Mouse (Mus musculus): ENCODE measurements around the gene Nr1d2.
"Not testable (repeated sequence)": the region's sequence is repeated elsewhere in the genome, so short reads cannot be mapped to it uniquely, and the experiment has no call there.

The Nr1d2 gene

DNA sequence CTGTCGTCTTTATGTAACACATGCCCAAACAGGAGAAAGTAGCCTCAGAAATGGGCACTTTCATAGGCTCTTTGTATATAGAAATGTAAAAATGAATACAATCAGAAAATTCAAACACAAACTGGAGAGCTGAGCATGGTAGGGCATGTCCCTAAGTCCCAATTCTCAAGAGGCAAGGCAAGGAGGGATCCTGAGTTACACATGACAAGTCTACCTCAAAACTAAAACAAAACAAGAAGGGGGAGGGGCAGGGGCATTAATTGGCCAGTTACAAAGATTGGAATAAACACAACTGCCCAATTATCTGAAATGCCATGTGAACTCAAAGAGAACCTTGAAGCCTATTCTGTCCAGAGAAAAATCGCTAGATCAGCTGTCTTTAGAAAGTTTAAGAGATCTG lies 5.9 kb downstream of the Nr1d2 start:
- no peak for DNase-seq (ENCODE audit: low spot score in 2 of 2)

DNA sequence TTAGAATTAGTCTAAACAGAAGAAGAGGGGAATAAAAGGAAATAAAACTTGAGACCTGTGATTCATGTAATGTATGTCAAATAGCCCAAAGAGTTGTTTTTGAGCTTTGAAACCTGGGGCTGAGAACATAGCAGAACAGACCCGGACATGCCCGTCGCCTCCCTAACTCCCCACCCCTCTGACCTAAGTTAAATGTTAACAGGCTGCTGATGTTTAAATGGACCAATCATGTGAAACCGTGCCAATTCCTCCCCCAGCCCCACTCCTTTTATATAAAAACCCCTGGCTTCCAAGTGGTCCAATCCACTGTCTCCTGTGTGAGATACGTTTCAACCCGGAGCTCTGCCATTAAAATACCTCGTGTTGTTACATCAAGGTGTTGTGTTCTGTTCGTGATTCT lies 7.1 kb downstream of the Nr1d2 start:
- DNase-seq (ENCODE audit: low spot score in 2 of 2), result not testable (repeated sequence)

DNA sequence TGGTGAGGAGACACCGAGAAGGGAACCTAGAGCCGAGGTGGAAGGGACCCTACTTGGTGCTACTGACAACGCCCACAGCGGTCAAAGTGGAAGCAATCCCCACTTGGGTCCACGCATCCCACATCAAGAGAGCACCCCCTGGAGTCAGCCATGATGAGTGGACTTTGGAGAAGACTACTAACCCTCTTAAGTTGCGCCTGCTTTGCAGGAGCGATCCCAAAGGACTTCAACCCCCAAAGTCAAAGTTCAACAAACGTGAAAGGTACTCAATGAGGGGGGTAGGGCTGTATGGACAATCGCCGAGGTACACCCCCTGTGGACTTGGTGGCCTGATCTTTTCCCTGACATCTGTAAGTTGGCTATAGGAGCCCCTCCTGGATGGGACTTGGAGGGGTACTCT lies 9.2 kb downstream of the Nr1d2 start:
- not testable (repeated sequence) for DNase-seq (ENCODE audit: low spot score in 2 of 2)

DNA sequence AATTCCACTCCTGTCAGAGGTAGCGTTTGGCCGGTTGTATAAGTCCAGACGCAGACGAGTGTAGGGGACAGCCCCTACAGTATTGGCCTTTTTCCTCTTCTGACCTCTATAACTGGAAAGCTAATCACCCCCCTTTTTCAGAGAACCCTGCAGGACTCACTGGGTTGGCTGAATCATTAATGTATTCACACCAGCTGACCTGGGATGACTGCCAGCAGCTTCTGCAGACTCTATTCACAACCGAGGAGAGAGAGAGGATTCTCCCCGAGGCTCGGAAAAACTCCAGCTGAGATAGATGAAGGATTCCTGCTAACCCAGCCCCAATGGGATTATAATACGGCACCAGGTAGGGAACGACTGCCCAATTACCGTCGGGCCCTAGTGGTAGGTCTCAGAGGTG lies 12.7 kb downstream of the Nr1d2 start:
- DNase-seq (ENCODE audit: low spot score in 2 of 2), result not testable (repeated sequence)

DNA sequence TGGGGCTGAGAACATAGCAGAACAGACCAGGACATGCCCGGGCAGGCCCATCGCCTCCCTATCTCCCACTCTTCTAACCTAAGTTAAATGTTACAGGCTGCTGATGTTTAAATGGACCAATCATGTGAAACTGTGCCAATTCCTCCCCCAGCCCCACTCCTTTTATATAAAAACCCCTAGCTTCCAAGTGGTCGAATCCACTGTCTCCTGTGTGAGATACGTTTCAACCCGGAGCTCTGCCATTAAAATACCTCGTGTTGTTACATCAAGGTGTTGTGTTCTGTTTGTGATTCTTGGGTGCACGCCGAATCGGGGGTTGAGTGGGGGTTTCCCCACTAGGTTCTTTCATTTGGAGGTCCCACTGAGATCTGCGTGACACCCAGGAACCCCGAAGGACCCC lies 13.5 kb downstream of the Nr1d2 start:
- not testable (repeated sequence) for DNase-seq (ENCODE audit: low spot score in 2 of 2)

DNA sequence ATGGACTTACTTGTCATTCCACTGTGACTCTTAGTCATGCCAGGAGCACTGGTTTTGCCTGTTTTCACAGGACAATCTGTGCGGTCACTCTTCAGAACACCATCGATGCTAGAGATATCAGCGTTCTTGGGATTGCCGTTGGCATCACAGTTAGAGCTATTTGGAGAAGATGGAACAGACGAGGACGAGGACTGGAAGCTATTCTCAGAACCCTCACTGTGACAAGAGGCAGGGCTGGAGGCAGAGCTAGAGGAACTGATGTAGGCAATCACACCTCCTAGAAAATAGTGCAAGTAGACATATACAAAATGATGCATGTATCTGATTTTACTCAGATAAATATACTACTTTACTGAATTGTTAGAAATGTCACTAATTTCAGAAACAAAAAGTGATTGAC lies 16.9 kb downstream of the Nr1d2 start:
- no peak for DNase-seq (ENCODE audit: low spot score in 2 of 2)

DNA sequence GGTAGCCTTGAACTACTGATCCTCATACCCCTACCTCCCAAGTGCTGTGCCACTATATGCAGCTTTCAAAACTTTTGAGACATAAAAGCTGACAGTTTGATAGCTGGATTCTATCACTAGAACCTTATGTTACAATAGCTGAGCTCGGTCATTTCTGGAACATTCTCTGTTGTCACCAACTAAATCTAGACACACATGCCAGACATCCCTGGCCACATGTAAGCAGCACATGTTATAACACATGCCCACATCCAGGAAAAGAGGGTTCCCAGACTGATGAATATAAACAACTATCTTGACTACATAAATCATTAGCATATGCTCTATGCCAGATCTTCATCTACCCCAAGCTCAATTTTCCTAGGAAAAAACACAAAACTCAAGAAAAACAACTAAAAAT lies 21.8 kb downstream of the Nr1d2 start:
- DNase-seq (ENCODE audit: low spot score in 2 of 2), result no peak

DNA sequence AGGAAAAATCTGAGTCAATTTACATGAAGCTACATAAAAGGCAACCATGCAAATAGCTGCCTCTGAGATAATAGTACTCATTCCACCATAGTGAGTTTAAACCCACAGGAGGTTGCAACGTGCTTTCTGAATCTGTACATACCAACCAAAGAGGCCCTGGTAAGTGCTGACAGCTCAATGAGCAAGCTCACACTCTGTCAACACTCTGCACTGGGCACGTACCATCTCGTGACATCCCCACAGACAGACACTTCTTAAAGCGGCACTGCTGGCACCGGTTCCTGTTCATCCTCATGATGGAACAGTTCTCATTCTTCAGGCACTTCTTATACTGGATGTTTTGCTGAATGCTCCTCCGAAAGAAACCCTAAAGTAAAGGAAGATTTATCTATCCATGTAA lies 22.5 kb downstream of the Nr1d2 start:
- no peak for DNase-seq (ENCODE audit: low spot score in 2 of 2)

DNA sequence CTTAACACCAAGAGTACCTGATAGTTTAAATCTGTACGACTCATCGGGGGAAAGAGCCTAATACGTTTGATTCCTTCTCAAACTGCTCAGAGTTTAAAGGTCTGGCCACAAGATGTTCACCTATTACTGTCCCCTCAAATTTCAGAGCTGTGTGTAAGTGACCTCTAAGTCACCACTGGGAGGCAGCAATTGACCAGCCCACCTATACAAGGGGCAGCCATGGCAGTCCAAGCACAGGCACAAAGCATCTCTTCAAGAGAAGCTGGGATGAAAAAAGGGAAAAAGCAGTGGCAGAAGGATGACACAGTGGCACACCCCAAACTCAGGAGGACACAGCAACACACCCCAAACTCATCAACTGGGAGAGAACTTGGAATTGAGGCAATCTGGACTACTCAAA lies 28.1 kb downstream of the Nr1d2 start:
- no peak for DNase-seq (ENCODE audit: low spot score in 2 of 2)

DNA sequence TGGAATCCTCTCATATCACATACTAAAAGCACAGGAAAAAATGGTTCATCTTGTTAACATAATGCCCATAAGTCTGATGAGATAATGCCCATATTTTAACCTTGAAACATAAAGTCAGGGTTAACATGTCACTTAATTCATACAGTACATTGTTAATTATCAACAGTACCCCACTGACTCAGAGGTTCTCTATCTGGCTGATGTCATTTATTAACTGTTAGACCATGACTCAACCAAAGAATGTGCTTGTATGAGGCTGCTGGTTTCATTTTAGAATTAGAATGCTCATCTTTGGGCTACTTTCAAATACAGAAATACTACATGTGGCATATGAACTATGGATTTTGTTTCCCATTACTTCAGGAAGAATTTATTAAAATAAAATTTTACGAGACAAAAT lies 34.6 kb downstream of the Nr1d2 start:
- DNase-seq (ENCODE audit: low spot score in 2 of 2), result not testable (repeated sequence)

DNA sequence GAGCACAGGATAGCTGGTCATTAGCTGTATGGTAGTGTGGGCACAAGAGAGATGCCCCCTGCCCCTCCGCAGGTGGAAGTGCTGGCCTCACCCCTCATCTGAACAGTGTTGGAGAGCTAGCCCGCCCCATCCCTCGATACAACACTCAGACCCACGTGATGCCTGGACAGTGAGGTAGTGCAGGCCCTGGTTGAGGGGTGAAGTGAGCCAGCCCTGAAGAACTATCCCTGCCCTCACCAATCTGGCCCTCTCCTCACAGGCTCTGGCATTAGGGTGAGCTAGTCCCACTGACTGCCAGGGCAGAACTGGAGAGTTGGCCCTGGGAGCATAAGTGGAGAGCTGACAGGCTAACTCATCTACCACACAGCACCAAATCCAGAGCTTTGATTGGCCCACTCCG lies 37.5 kb downstream of the Nr1d2 start:
- DNase-seq (ENCODE audit: low spot score in 2 of 2), result no peak

DNA sequence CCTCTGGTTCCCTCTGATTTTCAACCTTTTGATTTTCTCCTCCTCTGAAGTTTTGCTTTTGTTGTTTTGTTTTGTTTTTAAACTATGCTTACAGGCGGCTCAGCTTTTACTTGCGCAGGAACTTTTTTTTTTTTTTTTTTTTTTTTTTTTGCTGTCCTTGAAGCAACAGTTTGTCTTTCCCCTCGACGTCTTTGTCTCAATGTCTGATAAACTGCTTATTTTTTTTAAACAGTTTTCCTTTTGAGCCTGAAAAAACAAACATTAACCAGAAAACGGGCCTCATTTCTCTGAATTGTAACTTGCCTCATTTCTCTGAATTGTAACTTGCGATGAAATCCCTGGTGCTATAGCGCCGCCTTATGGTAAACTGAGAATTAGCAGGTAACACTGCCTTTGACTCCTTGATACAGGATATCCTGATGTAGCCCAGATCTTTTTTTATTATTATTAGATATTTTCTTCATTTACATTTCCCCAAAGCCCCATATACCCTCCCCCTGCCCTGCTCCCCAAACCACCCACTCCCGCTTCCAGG lies 52.0 kb downstream of the Nr1d2 start:
- peak in 1 of 2 experiments; percentile 29 for DNase-seq (ENCODE audit: low spot score in 2 of 2)

DNA sequence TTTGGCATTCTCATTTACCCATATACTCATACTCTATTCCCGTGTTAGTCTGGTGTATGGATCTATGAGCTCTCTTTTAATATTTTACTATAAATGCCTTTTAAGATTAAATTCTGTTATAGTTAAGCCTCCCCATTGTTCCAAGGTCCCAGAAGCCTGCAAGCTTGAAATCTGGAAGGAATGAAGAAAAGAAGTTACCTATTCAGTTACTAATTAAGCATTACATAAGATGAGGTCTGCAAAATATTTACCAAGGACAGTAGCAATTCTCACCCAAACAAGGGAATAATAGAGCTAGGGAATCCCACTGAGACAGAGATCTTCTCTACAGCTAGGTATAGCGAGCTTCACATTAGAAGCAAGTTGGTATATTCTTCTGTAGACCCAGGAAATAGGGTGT lies 61.4 kb downstream of the Nr1d2 start:
- DNase-seq (ENCODE audit: low spot score in 2 of 2), result not testable (repeated sequence)

DNA sequence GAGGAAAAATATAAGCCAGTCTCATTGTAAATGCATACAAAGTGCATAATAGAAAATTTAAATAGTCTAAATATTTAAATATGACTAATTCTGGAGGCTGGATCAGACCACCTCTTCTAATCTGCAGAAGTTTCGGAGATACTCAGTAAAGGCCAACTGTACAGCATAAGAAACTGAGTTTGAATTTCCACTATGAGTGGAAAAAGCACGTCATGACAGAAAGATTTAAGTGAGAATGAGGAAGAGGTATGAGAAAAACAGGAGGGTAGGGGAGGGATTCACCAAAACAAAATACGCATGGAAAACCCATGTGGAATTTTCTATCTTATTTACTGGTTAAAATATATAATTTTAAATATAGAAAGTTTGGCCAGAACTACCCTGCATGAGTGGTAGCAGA lies 71.3 kb downstream of the Nr1d2 start:
- no peak for DNase-seq (ENCODE audit: low spot score in 2 of 2)

DNA sequence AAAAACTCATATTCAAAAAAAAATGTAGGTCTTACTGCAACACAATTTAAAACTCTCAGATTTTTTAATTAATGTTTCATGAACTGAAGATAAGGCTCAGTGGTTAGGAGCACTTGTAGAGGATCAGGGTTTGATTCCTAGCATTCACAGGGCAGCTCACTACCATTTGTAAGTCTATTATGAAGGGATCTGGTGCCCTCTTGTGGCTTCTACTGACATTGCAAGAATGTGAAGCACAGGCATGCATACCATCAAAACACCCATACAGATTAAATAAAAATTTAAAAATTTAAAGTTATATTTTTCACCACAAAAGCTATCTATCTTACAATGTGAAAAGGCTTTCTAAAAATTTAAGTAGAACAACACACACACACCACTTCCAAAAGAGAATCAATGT lies 71.9 kb downstream of the Nr1d2 start:
- peak in 1 of 2 experiments; percentile 13 for DNase-seq (ENCODE audit: low spot score in 2 of 2)
